Mouse (Mus musculus) erythroblast, adult 5-6 weeks (primary cell): ENCODE measurements around the gene Dlst. TPM values are rescaled to one million over a fixed set of nuclear protein-coding genes. Genes with fewer than 3 reads are reported as not detected.
A peak's percentile ranks its signal among the peaks of the same experiment; 100 is the strongest.

Source experiments
- ATAC-seq: replicated peaks from 2 replicates; pipeline ENCODE4 v1.8.0; 2016; ENCODE audit warnings: moderate number of reproducible peaks, mild to moderate bottlenecking, moderate TSS enrichment, inconsistent platforms; ENCODE audit not compliant: poor library complexity, low FRiP score, severe bottlenecking
- total RNA-seq, 2 experiments: library from RNA; stranded (forward) in 1 of 2; stranded (reverse) in 1 of 2; fragments of 150-400 nt in 1 of 2; fragments of 200-764, 138-1000 nt in 1 of 2; gene quantifications; 2 replicates each; pipeline versions ENCODE4 v1.2.3 to v1.2.4; 2015 to 2017; ENCODE audit warnings: low replicate concordance in 2 of 2

Dlst gene
- total RNA-seq (2015; ENCODE audit: low replicate concordance) (21.1 and 53.9 TPM in 2 replicates), total RNA-seq (2017; ENCODE audit: low replicate concordance) (122 and 210 TPM in 2 replicates)

- ATAC-seq = peak; percentile 93
These were observed at the start of gene Dlst, which contains the start of gene Prox2 for GRCm38 (mm10) chr12:85110698-85111592. Gene Dlst, plus strand, starts transcription at chr12:85110833. Gene Prox2, minus strand, starts transcription at chr12:85110759.

- ATAC-seq = no peak
These were observed 39.6 kb upstream of the Dlst start for GRCm38 (mm10) chr12:85071043-85071442.

- no peak for ATAC-seq
These were observed 33.5 kb upstream of the Dlst start for GRCm38 (mm10) chr12:85077100-85077499.

GRCm38 (mm10) chr12:85084257-85084656, 26.4 kb upstream of the Dlst start:
- ATAC-seq = no peak

GRCm38 (mm10) chr12:85084941-85085340, 25.7 kb upstream of the Dlst start:
- ATAC-seq = no peak

GRCm38 (mm10) chr12:85087845-85088244, 22.8 kb upstream of the Dlst start:
- no peak for ATAC-seq

- no peak for ATAC-seq
These were observed 19.4 kb upstream of the Dlst start for GRCm38 (mm10) chr12:85091190-85091589.

GRCm38 (mm10) chr12:85092214-85092613, 18.4 kb upstream of the Dlst start:
- peak; percentile 76 for ATAC-seq

- no peak for ATAC-seq
These were observed 16.6 kb upstream of the Dlst start for GRCm38 (mm10) chr12:85094010-85094409.

GRCm38 (mm10) chr12:85094706-85095105, 15.9 kb upstream of the Dlst start:
- ATAC-seq = no peak

- no peak for ATAC-seq
These were observed 15.5 kb upstream of the Dlst start for GRCm38 (mm10) chr12:85095146-85095545.

- ATAC-seq = no peak
These were observed 14.8 kb upstream of the Dlst start for GRCm38 (mm10) chr12:85095859-85096258.

GRCm38 (mm10) chr12:85101001-85101400, 9.6 kb upstream of the Dlst start:
- no peak for ATAC-seq

GRCm38 (mm10) chr12:85101521-85102106, 9.0 kb upstream of the Dlst start:
- ATAC-seq = no peak

GRCm38 (mm10) chr12:85103096-85103495, 7.5 kb upstream of the Dlst start:
- no peak for ATAC-seq

- ATAC-seq = no peak
These were observed 5.8 kb upstream of the Dlst start for GRCm38 (mm10) chr12:85104789-85105188.

GRCm38 (mm10) chr12:85106292-85106691, 4.3 kb upstream of the Dlst start:
- no peak for ATAC-seq

- no peak for ATAC-seq
These were observed 2.0 kb upstream of the Dlst start for GRCm38 (mm10) chr12:85108643-85109042.

GRCm38 (mm10) chr12:85109426-85109825, 1.2 kb upstream of the Dlst start:
- ATAC-seq = no peak

GRCm38 (mm10) chr12:85110011-85110697, 479 bp upstream of the Dlst start:
- ATAC-seq = peak; percentile 67
